Mouse (Mus musculus): ENCODE data around the gene Stat5a.

- no peak for TF ChIP-seq POLR2A (IDR thresholded peaks at IDR 0.05; ENCODE audit: insufficient read depth, low read length)
- no peak for TF ChIP-seq CTCF (IDR thresholded peaks at IDR 0.05; ENCODE audit: low read depth, low read length)
These were observed 58.9 kb downstream of the Stat5a start for GRCm38 (mm10) chr11:100918007-100918406.

Measured in ES-Bruce4 (cell line).